In the genomic region with DNA sequence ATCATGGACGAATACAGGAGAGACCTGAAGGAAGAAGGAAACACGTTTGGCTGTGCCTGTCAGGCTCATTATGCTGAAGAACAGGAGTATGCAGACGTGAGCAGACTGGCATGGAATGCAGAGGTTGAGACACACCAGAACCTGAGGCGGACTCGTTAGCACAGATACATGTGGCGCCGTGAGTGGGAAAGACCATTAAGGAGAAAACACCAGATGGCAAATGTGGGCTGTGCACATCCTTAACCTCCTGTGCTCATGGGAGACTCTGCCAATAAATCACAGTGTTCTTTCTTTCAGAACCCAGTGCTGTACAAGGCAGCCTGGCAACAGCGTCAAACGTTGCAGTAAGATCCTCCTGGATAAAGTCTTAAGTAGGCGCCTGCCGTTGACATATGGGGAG, we compare ENCODE assay signal across 11 mouse cellular contexts. TPM values are rescaled to one million over a fixed set of nuclear protein-coding genes. Genes with fewer than 3 reads are reported as not detected.
DNase-seq lines count a peak whose midpoint lies in the region.
"Had no signal": no experiment of that assay in that cellular context is flagged by ENCODE, and none has a peak within 500 bp of the region (broad histone marks: within the 10 kb centered on the region; RNA-seq: fewer than 3 reads in every experiment).

No protein-coding gene starts in this region.

- intact Hi-C loops in left cerebral cortex, postnatal 10 days (cut with DNase I), result loop anchor here (10.0 kb wide), 2 partner anchors 146 to 426 kb away; partner anchors contain the start of gene Wdr86

- peak; percentile 24 for DNase-seq in left cerebral cortex, adult 11 months (ENCODE audit: low spot score)
- DNase-seq in left cerebral cortex, postnatal 10 days (ENCODE audit: extremely low spot score in 1 of 2, low spot score in 2 of 2), result no peak
- peak; percentile 9 for DNase-seq in embryo, embryonic 11.5 days (ENCODE audit: low read depth, low spot score)
- peak; percentile 30 to 58 for DNase-seq in layer of hippocampus, postnatal 14 days (ENCODE audit: low spot score in 2 of 2)
- peak; percentile 26 to 41 for DNase-seq in right cerebral cortex, postnatal 10 days (ENCODE audit: low spot score in 2 of 2)
- DNase-seq in gastrocnemius, adult 18-20 months (ENCODE audit: low spot score), result no peak
- no peak for DNase-seq in thymus, postnatal 25 days
- no peak for DNase-seq in thymus, postnatal 0 days (ENCODE audit: low spot score)

RNA-seq across cellular contexts. Expression of gene Galntl5, which starts 20.7 kb away (rescaled TPM):
- not detected for total RNA-seq in left cerebral cortex, postnatal 10 days (2021)
- total RNA-seq in layer of hippocampus, postnatal 14 days (2021), result not detected
- total RNA-seq in gastrocnemius, adult 18-20 months (2021), result not detected
- polyA plus RNA-seq in thymus, postnatal 0 days (2015; fragmentation: Nextera tagmentation; extraction: Ambion mirVana), result not detected in 2 replicates
- polyA plus RNA-seq: erythroblast, embryonic 14.5 days; kidney, embryonic 14.5 days; lung, embryonic 15.5 days had no signal

Comparison
In these comparisons a context has a peak if more than half of its experiments do, and no peak if none do; other contexts are left out.
1. DNase-seq: peak in left cerebral cortex, adult 11 months (single experiment), embryo, embryonic 11.5 days (single experiment), layer of hippocampus, postnatal 14 days (2 of 2) and right cerebral cortex, postnatal 10 days (2 of 2); none in left cerebral cortex, postnatal 10 days (0 of 2), gastrocnemius, adult 18-20 months (single experiment), thymus, postnatal 25 days (single experiment) and thymus, postnatal 0 days (single experiment).